In genomic region chr9:46230450-46230975, GRCm38 (mm10) we compare ENCODE assay signal across 8 mouse cellular contexts. TPM values are rescaled to one million over a fixed set of nuclear protein-coding genes. Genes with fewer than 3 reads are reported as not detected.
DNase-seq lines count a peak whose midpoint lies in the region; ATAC-seq and TF ChIP-seq lines count a peak whose summit lies in the region.

No protein-coding gene starts in this region.

- in situ Hi-C loops in ES-E14 (cut with MboI; ENCODE audit: low sequenced_read_pairs in 2 of 2, unreplicated experiment in 2 of 2) = no loop called here

- no peaks in the 10 kb centered on the region for H3K36me3 ChIP-seq in heart, embryonic 11.5 days (ENCODE audit: control insufficient read depth, insufficient read depth, low read length)
- no peaks in the 10 kb centered on the region for H3K36me3 ChIP-seq in ES-E14 (ENCODE audit: control insufficient read depth, insufficient read depth, low read length, poor library complexity, severe bottlenecking)
- H3K36me3 ChIP-seq in forebrain, postnatal 0 days (ENCODE audit: insufficient read depth) = no peaks in the 10 kb centered on the region
- H3K36me3 ChIP-seq in liver, postnatal 0 days (replicated peaks; ENCODE audit: insufficient read depth, low read length) = no peaks in the 10 kb centered on the region

- 21% methylated on average over 13 of the region's 13 CpGs for WGBS in heart, embryonic 11.5 days (ENCODE audit: insufficient replicate concordance)
- WGBS in forebrain, postnatal 0 days = 11% methylated on average over 13 of the region's 13 CpGs
- 23% methylated on average over 13 of the region's 13 CpGs for whole genome bisulfite sequencing in liver, postnatal 0 days (ENCODE audit: insufficient replicate concordance)

- H3K27ac ChIP-seq in heart, embryonic 11.5 days (ENCODE audit: low read depth, low read length) = no peak overlapping the region
- no peak overlapping the region for H3K27ac ChIP-seq in ES-E14 (ENCODE audit: insufficient read depth, low read depth, low read length, poor library complexity, severe bottlenecking)
- H3K27ac ChIP-seq in forebrain, postnatal 0 days (ENCODE audit: low read depth, low read length) = peak overlapping the region; percentile 50; the same call in 1 of the 2 replicates
- H3K27ac ChIP-seq in liver, postnatal 0 days (ENCODE audit: low read depth) = peak overlapping the region; percentile 96

- peak overlapping the region; percentile 74 for H3K9ac ChIP-seq in heart, embryonic 11.5 days (ENCODE audit: low read depth, low read length)
- peak overlapping the region; percentile 45 for H3K9ac ChIP-seq in ES-E14 (ENCODE audit: insufficient read depth, low read depth, low read length, poor library complexity, severe bottlenecking)
- H3K9ac ChIP-seq in forebrain, postnatal 0 days = peak overlapping the region; percentile 53
- H3K9ac ChIP-seq in liver, postnatal 0 days (replicated peaks) = peak overlapping the region; percentile 79

- no peak for DNase-seq in heart, adult 9 months (ENCODE audit: low spot score in 2 of 2)
- DNase-seq in ES-E14 (ENCODE audit: low read depth, low spot score) = no peak
- no peak for DNase-seq in forebrain, postnatal 0 days
- peak; percentile 63 for DNase-seq in liver, postnatal 0 days
- no peak for DNase-seq in natural killer cell, adult 2 months (ENCODE audit: low spot score in 2 of 2)
- no peak for DNase-seq in urinary bladder, adult 18-20 months (ENCODE audit: low spot score in 2 of 2)
- DNase-seq in urinary bladder, postnatal 10 days (ENCODE audit: low spot score) = no peak

- peaks cover 5% of the 10 kb centered on the region; the same call in 1 of the 2 replicates for H3K27me3 ChIP-seq in heart, embryonic 11.5 days (ENCODE audit: control insufficient read depth, insufficient read depth, low read length)
- H3K27me3 ChIP-seq in forebrain, postnatal 0 days (ENCODE audit: insufficient read depth, low read length) = no peaks in the 10 kb centered on the region
- no peaks in the 10 kb centered on the region for H3K27me3 ChIP-seq in liver, postnatal 0 days (ENCODE audit: insufficient read depth, low read length)

- no peak for ATAC-seq in heart, embryonic 11.5 days (replicated peaks; ENCODE audit: insufficient number of reproducible peaks, low FRiP score, low TSS enrichment)
- peak; percentile 47 for ATAC-seq in forebrain, postnatal 0 days
- ATAC-seq in liver, postnatal 0 days = peak; percentile 48; the same call in 1 of the 2 replicates

- TF ChIP-seq EP300 in liver, postnatal 0 days (IDR thresholded peaks at IDR 0.05; ENCODE audit: low read depth) = peak; percentile 16; the same call in 1 of the 2 replicates

- H3K4me1 ChIP-seq in heart, embryonic 11.5 days (ENCODE audit: control insufficient read depth, insufficient read depth, low read length) = peaks cover 5% of the 10 kb centered on the region; the same call in 1 of the 2 replicates
- peaks cover 0 to 3% of the 10 kb centered on the region in 2 experiments; a peak in 1 of 4 replicates for H3K4me1 ChIP-seq in ES-E14 (ENCODE audit: control insufficient read depth in 2 of 2, insufficient read depth in 2 of 2, low read length in 2 of 2, poor library complexity in 1 of 2)
- no peaks in the 10 kb centered on the region for H3K4me1 ChIP-seq in forebrain, postnatal 0 days (ENCODE audit: insufficient read depth)
- H3K4me1 ChIP-seq in liver, postnatal 0 days (ENCODE audit: insufficient read depth) = peaks cover 18% of the 10 kb centered on the region

- no peak for TF ChIP-seq CTCF in forebrain, postnatal 0 days (IDR thresholded peaks at IDR 0.05; ENCODE audit: low read depth)
- TF ChIP-seq CTCF in liver, postnatal 0 days (IDR thresholded peaks at IDR 0.05; ENCODE audit: low read depth) = no peak

- peak overlapping the region; percentile 51 for H3K4me3 ChIP-seq in heart, embryonic 11.5 days (ENCODE audit: low read depth, low read length)
- H3K4me3 ChIP-seq in ES-E14 (ENCODE audit: insufficient read depth in 1 of 2, low read depth in 1 of 2, low read length in 2 of 2, poor library complexity in 1 of 2, severe bottlenecking in 1 of 2) = peak overlapping the region; percentile 50 to 59
- H3K4me3 ChIP-seq in forebrain, postnatal 0 days (ENCODE audit: low read depth, low read length) = peak overlapping the region; percentile 43
- peak overlapping the region; percentile 45 for H3K4me3 ChIP-seq in liver, postnatal 0 days (ENCODE audit: low read depth, low read length)

- H3K4me2 ChIP-seq in heart, embryonic 11.5 days = peak overlapping the region; percentile 93
- H3K4me2 ChIP-seq in forebrain, postnatal 0 days (ENCODE audit: low read depth) = peak overlapping the region; percentile 68
- H3K4me2 ChIP-seq in liver, postnatal 0 days (ENCODE audit: low read depth, low read length) = peak overlapping the region; percentile 69

- H3K9me3 ChIP-seq in heart, embryonic 11.5 days (replicated peaks; ENCODE audit: control insufficient read depth, low read length) = no peaks in the 10 kb centered on the region
- no peaks in the 10 kb centered on the region for H3K9me3 ChIP-seq in ES-E14 (ENCODE audit: control insufficient read depth, insufficient read depth, low read depth, low read length)
- no peaks in the 10 kb centered on the region for H3K9me3 ChIP-seq in forebrain, postnatal 0 days (ENCODE audit: low read length)
- no peaks in the 10 kb centered on the region for H3K9me3 ChIP-seq in liver, postnatal 0 days (ENCODE audit: low read length)

TF ChIP-seq in ES-E14, 5 proteins besides CTCF, POLR2A, EP300 and RAD21:
- TF ChIP-seq CHD2 (IDR thresholded peaks at IDR 0.05; ENCODE audit: low read depth, low read length) (no peak), MAFK (IDR thresholded peaks at IDR 0.05; ENCODE audit: insufficient read depth, low read depth, low read length) (no peak), ZC3H11A (IDR thresholded peaks at IDR 0.05; ENCODE audit: borderline replicate concordance, low read depth, low read length) (no peak), HCFC1 (IDR thresholded peaks at IDR 0.05; ENCODE audit: borderline replicate concordance, insufficient read depth, low read length) (no peak), ZNF384 (IDR thresholded peaks at IDR 0.05; ENCODE audit: low read depth, low read length) (no peak)

RNA-seq across cellular contexts. Expression of gene Apoa1, which starts 2.1 kb away (rescaled TPM):
- 5.7 and 29.6 TPM in 2 replicates for polyA plus RNA-seq in heart, embryonic 11.5 days (2014; fragmentation: Nextera tagmentation; extraction: Ambion mirVana)
- 0.45 and 0.63 TPM in 2 replicates for total RNA-seq in ES-E14 (2012; rRNA removed)
- 1.1 and 1.4 TPM in 2 replicates for total RNA-seq in forebrain, postnatal 0 days (2014; rRNA removed)
- 2.3 and 3.0 TPM in 2 replicates for polyA plus RNA-seq in forebrain, postnatal 0 days (2015; fragmentation: Nextera tagmentation; extraction: Ambion mirVana)
- polyA plus RNA-seq in liver, postnatal 0 days (2015; fragmentation: Nextera tagmentation; extraction: Ambion mirVana) = 27,203 and 27,647 TPM in 2 replicates

RNA-seq across cellular contexts. Expression of gene Apoc3, which starts 4.9 kb away (rescaled TPM):
- not detected in 2 replicates for polyA plus RNA-seq in heart, embryonic 11.5 days (2014; fragmentation: Nextera tagmentation; extraction: Ambion mirVana)
- not detected in 2 replicates for total RNA-seq in ES-E14 (2012; rRNA removed)
- not detected in 2 replicates for total RNA-seq in forebrain, postnatal 0 days (2014; rRNA removed)
- polyA plus RNA-seq in forebrain, postnatal 0 days (2015; fragmentation: Nextera tagmentation; extraction: Ambion mirVana) = 0.44 TPM in 1 of 2 replicates, not detected in the other
- 453 and 541 TPM in 2 replicates for polyA plus RNA-seq in liver, postnatal 0 days (2015; fragmentation: Nextera tagmentation; extraction: Ambion mirVana)

RNA-seq across cellular contexts. Expression of gene Apoa4, which starts 10.0 kb away (rescaled TPM):
- not detected in 2 replicates for polyA plus RNA-seq in heart, embryonic 11.5 days (2014; fragmentation: Nextera tagmentation; extraction: Ambion mirVana)
- not detected in 2 replicates for total RNA-seq in ES-E14 (2012; rRNA removed)
- total RNA-seq in forebrain, postnatal 0 days (2014; rRNA removed) = 0.31 TPM in 1 of 2 replicates, not detected in the other
- not detected in 2 replicates for polyA plus RNA-seq in forebrain, postnatal 0 days (2015; fragmentation: Nextera tagmentation; extraction: Ambion mirVana)
- 256 and 423 TPM in 2 replicates for polyA plus RNA-seq in liver, postnatal 0 days (2015; fragmentation: Nextera tagmentation; extraction: Ambion mirVana)

RNA-seq across cellular contexts. Expression of gene Apoa5, which starts 37.9 kb away (rescaled TPM):
- not detected in 2 replicates for polyA plus RNA-seq in heart, embryonic 11.5 days (2014; fragmentation: Nextera tagmentation; extraction: Ambion mirVana)
- 0.09 and 0.42 TPM in 2 replicates for total RNA-seq in ES-E14 (2012; rRNA removed)
- not detected in 2 replicates for total RNA-seq in forebrain, postnatal 0 days (2014; rRNA removed)
- not detected in 2 replicates for polyA plus RNA-seq in forebrain, postnatal 0 days (2015; fragmentation: Nextera tagmentation; extraction: Ambion mirVana)
- 771 and 869 TPM in 2 replicates for polyA plus RNA-seq in liver, postnatal 0 days (2015; fragmentation: Nextera tagmentation; extraction: Ambion mirVana)

RNA-seq across cellular contexts. Expression of gene Zpr1, which starts 42.4 kb away (rescaled TPM):
- 41.2 and 46.4 TPM in 2 replicates for polyA plus RNA-seq in heart, embryonic 11.5 days (2014; fragmentation: Nextera tagmentation; extraction: Ambion mirVana)
- total RNA-seq in ES-E14 (2012; rRNA removed) = 56.0 and 58.9 TPM in 2 replicates
- 34.3 and 44.1 TPM in 2 replicates for total RNA-seq in forebrain, postnatal 0 days (2014; rRNA removed)
- polyA plus RNA-seq in forebrain, postnatal 0 days (2015; fragmentation: Nextera tagmentation; extraction: Ambion mirVana) = 49.1 and 56.0 TPM in 2 replicates
- 20.6 and 21.8 TPM in 2 replicates for polyA plus RNA-seq in liver, postnatal 0 days (2015; fragmentation: Nextera tagmentation; extraction: Ambion mirVana)

Comparison
In these comparisons a context has a peak if more than half of its experiments do, and no peak if none do; other contexts are left out.
1. H3K27ac ChIP-seq: peak in forebrain, postnatal 0 days (single experiment) and liver, postnatal 0 days (single experiment); none in heart, embryonic 11.5 days (single experiment) and ES-E14 (single experiment).
2. RNA of gene Apoa1, which starts 2.1 kb away (polyA plus RNA-seq): 27,203 to 27,647 TPM in liver, postnatal 0 days; 5.7 to 29.6 TPM in heart, embryonic 11.5 days and 2.3 to 3.0 TPM in forebrain, postnatal 0 days; every median in the first group is over 100 times any median in the second.
3. RNA of gene Apoc3, which starts 4.9 kb away (polyA plus RNA-seq): 453 to 541 TPM in liver, postnatal 0 days; 0.44 TPM in forebrain, postnatal 0 days and not detected in heart, embryonic 11.5 days; every median in the first group is over 100 times any median in the second.
4. RNA of gene Apoa4, which starts 10.0 kb away (polyA plus RNA-seq): 256 to 423 TPM in liver, postnatal 0 days; not detected in heart, embryonic 11.5 days and not detected in forebrain, postnatal 0 days; every median in the first group is over 100 times any median in the second.
5. Peak in every context shown above with its lines, with median percentiles within 50 percentile points of each other: H3K4me2 ChIP-seq, H3K4me3 ChIP-seq and H3K9ac ChIP-seq.